ENCODE assay signal across 9 mouse cellular contexts in the genomic region with DNA sequence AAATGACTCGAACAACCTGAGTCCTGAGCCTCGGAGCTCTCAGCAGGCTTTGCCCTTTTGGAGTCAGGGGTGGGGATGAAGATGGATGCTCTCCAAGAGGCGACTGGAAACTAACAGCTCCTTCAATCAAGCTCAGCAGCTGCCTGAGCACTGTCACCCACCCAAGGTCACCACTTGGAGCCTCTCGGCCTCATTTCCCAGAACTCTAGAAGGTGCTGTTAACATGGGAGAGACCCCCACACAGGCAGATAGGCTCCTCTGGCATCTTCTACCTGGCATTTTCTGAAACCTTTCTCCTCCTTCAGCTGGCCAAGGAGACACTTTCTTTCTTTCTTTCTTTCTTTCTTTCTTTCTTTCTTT.
DNase-seq lines count a peak whose midpoint lies in the region; ATAC-seq lines count a peak whose summit lies in the region.
"Had no signal": no experiment of that assay in that cellular context is flagged by ENCODE, and none has a peak within 500 bp of the region (broad histone marks: within the 10 kb centered on the region; RNA-seq: fewer than 3 reads in every experiment).

No protein-coding gene starts in this region.

- no peak overlapping the region for H3K4me3 ChIP-seq in intestine, embryonic 14.5 days (ENCODE audit: low read depth, low read length)
- H3K4me3 ChIP-seq in intestine, embryonic 16.5 days (ENCODE audit: low read length): no peak overlapping the region
- no peak overlapping the region for H3K4me3 ChIP-seq in forebrain, embryonic 12.5 days (replicated peaks)
- no peak overlapping the region for H3K4me3 ChIP-seq in hindbrain, embryonic 14.5 days (replicated peaks; ENCODE audit: low read length)
- no peak overlapping the region for H3K4me3 ChIP-seq in midbrain, embryonic 14.5 days (replicated peaks; ENCODE audit: low read depth, low read length)
- H3K4me3 ChIP-seq: limb, embryonic 15.5 days had no signal

- peaks cover 6% of the 10 kb centered on the region; the same call in 1 of the 2 replicates for H3K4me1 ChIP-seq in intestine, embryonic 14.5 days (replicated peaks; ENCODE audit: control insufficient read depth, insufficient read depth, low read length)
- peaks cover 9% of the 10 kb centered on the region for H3K4me1 ChIP-seq in intestine, embryonic 16.5 days (ENCODE audit: control insufficient read depth, insufficient read depth, low read length)
- H3K4me1 ChIP-seq in forebrain, embryonic 12.5 days: peaks cover 16% of the 10 kb centered on the region
- H3K4me1 ChIP-seq in hindbrain, embryonic 14.5 days (replicated peaks; ENCODE audit: control insufficient read depth, insufficient read depth, low read length): peaks cover 27% of the 10 kb centered on the region
- H3K4me1 ChIP-seq in midbrain, embryonic 14.5 days (ENCODE audit: control insufficient read depth, insufficient read depth, low read length): peaks cover 15% of the 10 kb centered on the region

- no peak overlapping the region for H3K4me2 ChIP-seq in intestine, embryonic 14.5 days (ENCODE audit: low read length)
- H3K4me2 ChIP-seq in intestine, embryonic 16.5 days (ENCODE audit: low read depth, low read length): no peak overlapping the region
- H3K4me2 ChIP-seq in forebrain, embryonic 12.5 days: 0 out of 2 replicates have a peak overlapping the region, but pooled peaks have one; percentile 13
- no peak overlapping the region for H3K4me2 ChIP-seq in hindbrain, embryonic 14.5 days (replicated peaks)
- H3K4me2 ChIP-seq in midbrain, embryonic 14.5 days (ENCODE audit: low read length): no peak overlapping the region
- H3K4me2 ChIP-seq: limb, embryonic 15.5 days had no signal

- WGBS in intestine, embryonic 14.5 days: 25% methylated on average over 4 of the region's 4 CpGs
- 24% methylated on average over 4 of the region's 4 CpGs for WGBS in intestine, embryonic 16.5 days
- WGBS in forebrain, embryonic 12.5 days: 52% methylated on average over 4 of the region's 4 CpGs
- 11% methylated on average over 4 of the region's 4 CpGs for WGBS in hindbrain, embryonic 14.5 days
- 22% methylated on average over 4 of the region's 4 CpGs for WGBS in midbrain, embryonic 14.5 days

- H3K36me3 ChIP-seq in intestine, embryonic 14.5 days (ENCODE audit: control insufficient read depth, insufficient read depth, low read length): no peaks in the 10 kb centered on the region
- H3K36me3 ChIP-seq in intestine, embryonic 16.5 days (ENCODE audit: control insufficient read depth, insufficient read depth, low read length): no peaks in the 10 kb centered on the region
- no peaks in the 10 kb centered on the region for H3K36me3 ChIP-seq in forebrain, embryonic 12.5 days (replicated peaks)
- H3K36me3 ChIP-seq in hindbrain, embryonic 14.5 days (replicated peaks; ENCODE audit: control insufficient read depth, insufficient read depth): no peaks in the 10 kb centered on the region
- no peaks in the 10 kb centered on the region for H3K36me3 ChIP-seq in midbrain, embryonic 14.5 days (ENCODE audit: control insufficient read depth, insufficient read depth, low read length)
- H3K36me3 ChIP-seq: limb, embryonic 15.5 days had no signal

- H3K9ac ChIP-seq in intestine, embryonic 14.5 days (ENCODE audit: low read length): no peak overlapping the region
- no peak overlapping the region for H3K9ac ChIP-seq in intestine, embryonic 16.5 days (ENCODE audit: low read depth, low read length)
- H3K9ac ChIP-seq in forebrain, embryonic 12.5 days: no peak overlapping the region
- no peak overlapping the region for H3K9ac ChIP-seq in hindbrain, embryonic 14.5 days
- 0 out of 2 replicates have a peak overlapping the region, but pooled peaks have one; percentile 9 for H3K9ac ChIP-seq in midbrain, embryonic 14.5 days (replicated peaks; ENCODE audit: low read length)
- H3K9ac ChIP-seq: limb, embryonic 15.5 days had no signal

- no peaks in the 10 kb centered on the region for H3K27me3 ChIP-seq in intestine, embryonic 14.5 days (replicated peaks; ENCODE audit: control insufficient read depth, insufficient read depth, low read length)
- no peaks in the 10 kb centered on the region for H3K27me3 ChIP-seq in intestine, embryonic 16.5 days (replicated peaks; ENCODE audit: control insufficient read depth, insufficient read depth, low read length)
- H3K27me3 ChIP-seq in forebrain, embryonic 12.5 days: no peaks in the 10 kb centered on the region
- no peaks in the 10 kb centered on the region for H3K27me3 ChIP-seq in hindbrain, embryonic 14.5 days (ENCODE audit: control insufficient read depth, insufficient read depth, low read length)
- no peaks in the 10 kb centered on the region for H3K27me3 ChIP-seq in midbrain, embryonic 14.5 days (ENCODE audit: control insufficient read depth, insufficient read depth, low read length)
- H3K27me3 ChIP-seq: limb, embryonic 15.5 days had no signal

- DNase-seq in intestine, embryonic 14.5 days (ENCODE audit: low spot score): no peak
- DNase-seq in hindbrain, embryonic 14.5 days (ENCODE audit: low spot score): no peak
- DNase-seq in midbrain, embryonic 14.5 days: no peak
- no peak for DNase-seq in cerebellum, postnatal 14 days
- no peak for DNase-seq in adrenal gland, adult 2 months
- no peak for DNase-seq in right cerebral cortex, postnatal 4 days

- ATAC-seq in intestine, embryonic 14.5 days (replicated peaks; ENCODE audit: low FRiP score, low TSS enrichment, low read depth): peak; percentile 36; the same call in 1 of the 2 replicates
- ATAC-seq in intestine, embryonic 16.5 days: no peak
- ATAC-seq in forebrain, embryonic 12.5 days (ENCODE audit: low FRiP score): 0 out of 2 replicates have a peak, but pooled peaks have one; percentile 3
- ATAC-seq in hindbrain, embryonic 14.5 days (ENCODE audit: low FRiP score): no peak
- no peak for ATAC-seq in midbrain, embryonic 14.5 days (ENCODE audit: low FRiP score, low TSS enrichment)

- no peak overlapping the region for H3K27ac ChIP-seq in intestine, embryonic 14.5 days (ENCODE audit: low read depth)
- no peak overlapping the region for H3K27ac ChIP-seq in intestine, embryonic 16.5 days (ENCODE audit: low read length)
- H3K27ac ChIP-seq in forebrain, embryonic 12.5 days: no peak overlapping the region
- H3K27ac ChIP-seq in hindbrain, embryonic 14.5 days: peak overlapping the region; percentile 63
- H3K27ac ChIP-seq in midbrain, embryonic 14.5 days (replicated peaks; ENCODE audit: low read depth, low read length): peak overlapping the region; percentile 63
- H3K27ac ChIP-seq: limb, embryonic 15.5 days had no signal

- no peaks in the 10 kb centered on the region for H3K9me3 ChIP-seq in intestine, embryonic 14.5 days (ENCODE audit: control insufficient read depth, low read length)
- no peaks in the 10 kb centered on the region for H3K9me3 ChIP-seq in intestine, embryonic 16.5 days (ENCODE audit: control insufficient read depth, low read length)
- H3K9me3 ChIP-seq in forebrain, embryonic 12.5 days: no peaks in the 10 kb centered on the region
- no peaks in the 10 kb centered on the region for H3K9me3 ChIP-seq in hindbrain, embryonic 14.5 days (ENCODE audit: control insufficient read depth, low read length)
- H3K9me3 ChIP-seq in midbrain, embryonic 14.5 days (ENCODE audit: control insufficient read depth, low read length): no peaks in the 10 kb centered on the region
- H3K9me3 ChIP-seq: limb, embryonic 15.5 days had no signal

Comparison
In these comparisons a context has a peak if more than half of its experiments do, and no peak if none do; other contexts are left out.
1. ATAC-seq: peak in intestine, embryonic 14.5 days (single experiment) and forebrain, embryonic 12.5 days (single experiment); none in intestine, embryonic 16.5 days (single experiment), hindbrain, embryonic 14.5 days (single experiment) and midbrain, embryonic 14.5 days (single experiment).
2. H3K27ac ChIP-seq: peak in hindbrain, embryonic 14.5 days (single experiment) and midbrain, embryonic 14.5 days (single experiment); none in intestine, embryonic 14.5 days (single experiment), intestine, embryonic 16.5 days (single experiment) and forebrain, embryonic 12.5 days (single experiment).